Mouse (Mus musculus): ENCODE results near the gene 4930404H24Rik. TPM values are rescaled to one million over a fixed set of nuclear protein-coding genes. Genes with fewer than 3 reads are reported as not detected.

4930404H24Rik gene
- polyA plus RNA-seq, 1 experiment = not detected

- Histone ChIP-seq H3K4me3 (ENCODE audit: low read depth, low read length) (no peak overlapping the region), H3K36me3 (ENCODE audit: control insufficient read depth, insufficient read depth, low read length) (no peaks in the 10 kb centered on the region), H3K4me1 (ENCODE audit: control insufficient read depth, insufficient read depth, insufficient read length, low read length) (no peaks in the 10 kb centered on the region; the same call in 1 of the 2 replicates), H3K27me3 (ENCODE audit: control insufficient read depth, insufficient read depth, low read length) (peaks cover 6% of the 10 kb centered on the region), H3K27ac (ENCODE audit: insufficient read depth, low read depth, low read length) (no peak overlapping the region)
- 66% methylated on average over 9 of the region's 9 CpGs for WGBS
- no peak for TF ChIP-seq CTCF (IDR thresholded peaks at IDR 0.05; ENCODE audit: extremely low read depth, insufficient read length, insufficient replicate concordance, low read depth, low read length)
- no peak for TF ChIP-seq POLR2A (IDR thresholded peaks at IDR 0.05; ENCODE audit: low read depth, low read length)
Observed at GRCm38 (mm10) chr2:153523143-153523542, 30.6 kb downstream of the 4930404H24Rik start.

GRCm38 (mm10) chr2:153523656-153524055, 31.1 kb downstream of the 4930404H24Rik start:
- Histone ChIP-seq H3K4me1 (ENCODE audit: control insufficient read depth, insufficient read depth, insufficient read length, low read length) (no peaks in the 10 kb centered on the region; the same call in 1 of the 2 replicates), H3K4me3 (ENCODE audit: low read depth, low read length) (no peak overlapping the region), H3K27me3 (ENCODE audit: control insufficient read depth, insufficient read depth, low read length) (peaks cover 12% of the 10 kb centered on the region), H3K36me3 (ENCODE audit: control insufficient read depth, insufficient read depth, low read length) (no peaks in the 10 kb centered on the region), H3K27ac (ENCODE audit: insufficient read depth, low read depth, low read length) (no peak overlapping the region)
- 87% methylated on average over 12 of the region's 12 CpGs for WGBS
- TF ChIP-seq CTCF (IDR thresholded peaks at IDR 0.05; ENCODE audit: extremely low read depth, insufficient read length, insufficient replicate concordance, low read depth, low read length) (no peak), POLR2A (IDR thresholded peaks at IDR 0.05; ENCODE audit: low read depth, low read length) (no peak)

GRCm38 (mm10) chr2:153524727-153525126, 32.1 kb downstream of the 4930404H24Rik start:
- Histone ChIP-seq H3K4me3 (ENCODE audit: low read depth, low read length) (no peak overlapping the region), H3K36me3 (ENCODE audit: control insufficient read depth, insufficient read depth, low read length) (no peaks in the 10 kb centered on the region), H3K27ac (ENCODE audit: insufficient read depth, low read depth, low read length) (no peak overlapping the region), H3K27me3 (ENCODE audit: control insufficient read depth, insufficient read depth, low read length) (peaks cover 22% of the 10 kb centered on the region), H3K4me1 (ENCODE audit: control insufficient read depth, insufficient read depth, insufficient read length, low read length) (no peaks in the 10 kb centered on the region; the same call in 1 of the 2 replicates)
- 85% methylated on average over 2 of the region's 2 CpGs for WGBS
- TF ChIP-seq CTCF (IDR thresholded peaks at IDR 0.05; ENCODE audit: extremely low read depth, insufficient read length, insufficient replicate concordance, low read depth, low read length) (no peak), POLR2A (IDR thresholded peaks at IDR 0.05; ENCODE audit: low read depth, low read length) (no peak)

DNA sequence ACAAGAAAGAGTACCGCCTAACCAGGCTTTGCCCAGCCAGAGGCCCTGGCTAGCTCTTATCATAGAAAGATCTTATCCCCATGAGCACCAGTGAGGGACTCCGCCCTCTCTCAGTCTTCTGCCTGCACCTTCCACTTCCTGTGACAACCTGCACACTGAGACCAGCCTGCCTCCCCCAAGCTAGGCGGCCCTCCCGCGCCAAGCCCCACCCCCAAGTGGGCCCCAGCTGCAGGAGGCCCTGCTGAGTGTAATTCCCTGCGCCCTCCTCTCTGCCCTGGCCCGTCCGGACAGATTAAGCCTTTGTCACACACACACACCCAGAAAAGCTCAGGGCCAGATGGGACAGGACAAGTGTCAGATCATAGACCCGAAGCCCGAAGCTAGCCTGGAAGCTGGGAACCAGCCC, 33.3 kb downstream of the 4930404H24Rik start:
- TF ChIP-seq POLR2A (IDR thresholded peaks at IDR 0.05; ENCODE audit: low read depth, low read length) (no peak), CTCF (IDR thresholded peaks at IDR 0.05; ENCODE audit: extremely low read depth, insufficient read length, insufficient replicate concordance, low read depth, low read length) (no peak)
- Histone ChIP-seq H3K4me3 (ENCODE audit: low read depth, low read length) (no peak overlapping the region), H3K36me3 (ENCODE audit: control insufficient read depth, insufficient read depth, low read length) (no peaks in the 10 kb centered on the region), H3K27me3 (ENCODE audit: control insufficient read depth, insufficient read depth, low read length) (peaks cover 33% of the 10 kb centered on the region), H3K4me1 (ENCODE audit: control insufficient read depth, insufficient read depth, insufficient read length, low read length) (no peaks in the 10 kb centered on the region; the same call in 1 of the 2 replicates), H3K27ac (ENCODE audit: insufficient read depth, low read depth, low read length) (no peak overlapping the region)
- 17% methylated on average over 10 of the region's 10 CpGs for WGBS

- Histone ChIP-seq H3K27ac (ENCODE audit: insufficient read depth, low read depth, low read length) (no peak overlapping the region), H3K4me1 (ENCODE audit: control insufficient read depth, insufficient read depth, insufficient read length, low read length) (no peaks in the 10 kb centered on the region; the same call in 1 of the 2 replicates)
- 79% methylated on average over 9 of the region's 9 CpGs for WGBS
Observed at GRCm38 (mm10) chr2:153526850-153527530, 34.4 kb downstream of the 4930404H24Rik start.

GRCm38 (mm10) chr2:153527580-153528531, 35.3 kb downstream of the 4930404H24Rik start:
- no peak for TF ChIP-seq CTCF (IDR thresholded peaks at IDR 0.05; ENCODE audit: extremely low read depth, insufficient read length, insufficient replicate concordance, low read depth, low read length)
- no peak for TF ChIP-seq POLR2A (IDR thresholded peaks at IDR 0.05; ENCODE audit: low read depth, low read length)
- peaks cover 33% of the 10 kb centered on the region for H3K27me3 ChIP-seq (ENCODE audit: control insufficient read depth, insufficient read depth, low read length)
- peak overlapping the region; percentile 65 for H3K4me3 ChIP-seq (ENCODE audit: low read depth, low read length)
- H3K4me1 ChIP-seq (ENCODE audit: control insufficient read depth, insufficient read depth, insufficient read length, low read length) = no peaks in the 10 kb centered on the region; the same call in 1 of the 2 replicates
- WGBS = 8% methylated on average over 76 of the region's 85 CpGs
- H3K27ac ChIP-seq (ENCODE audit: insufficient read depth, low read depth, low read length) = no peak overlapping the region
- no peaks in the 10 kb centered on the region for H3K36me3 ChIP-seq (ENCODE audit: control insufficient read depth, insufficient read depth, low read length)

More at GRCm38 (mm10) chr2:153526850-153527530, 34.4 kb downstream of the 4930404H24Rik start:
- Histone ChIP-seq H3K4me3 (ENCODE audit: low read depth, low read length) (no peak overlapping the region), H3K27me3 (ENCODE audit: control insufficient read depth, insufficient read depth, low read length) (peaks cover 33% of the 10 kb centered on the region), H3K36me3 (ENCODE audit: control insufficient read depth, insufficient read depth, low read length) (no peaks in the 10 kb centered on the region)
- no peak; the same call in 1 of the 2 replicates for TF ChIP-seq POLR2A (IDR thresholded peaks at IDR 0.05; ENCODE audit: low read depth, low read length)
- no peak for TF ChIP-seq CTCF (IDR thresholded peaks at IDR 0.05; ENCODE audit: extremely low read depth, insufficient read length, insufficient replicate concordance, low read depth, low read length)
